ENCODE assay signal across 11 mouse cellular contexts in the genomic region with DNA sequence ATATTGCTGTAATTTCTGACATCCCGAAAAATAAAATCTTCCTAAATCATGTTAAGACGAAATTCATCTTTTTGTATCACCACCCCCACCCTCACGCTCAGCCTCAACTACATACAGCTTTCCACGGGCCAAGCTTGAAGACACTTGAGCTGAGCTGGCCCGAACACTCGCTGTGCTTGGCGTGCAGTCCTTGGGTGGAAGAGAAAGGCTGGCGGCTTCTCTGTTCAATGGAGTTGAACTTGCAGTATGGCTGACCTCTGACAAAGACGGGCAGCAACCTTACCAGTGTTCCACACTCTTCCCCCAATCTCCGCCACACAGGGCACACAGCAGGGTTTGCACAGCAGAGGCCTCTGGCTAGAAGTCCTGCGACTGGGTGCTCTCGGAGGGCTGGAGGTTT.
"Had no signal": no experiment of that assay in that cellular context is flagged by ENCODE, and none has a peak within 500 bp of the region (broad histone marks: within the 10 kb centered on the region; RNA-seq: fewer than 3 reads in every experiment).

No protein-coding gene starts in this region.

- ATAC-seq: intestine, postnatal 0 days; lung, postnatal 0 days; midbrain, embryonic 15.5 days had no signal

- H3K4me3 ChIP-seq: limb, embryonic 10.5 days; midbrain, embryonic 15.5 days; neural tube, embryonic 12.5 days had no signal

- H3K27ac ChIP-seq: limb, embryonic 10.5 days; liver, embryonic 14.5 days; midbrain, embryonic 15.5 days; neural tube, embryonic 12.5 days had no signal

- DNase-seq: kidney, adult 8-10 months; kidney, postnatal 10 days; lung, adult 2 months; lung, postnatal 36 days; right cerebral cortex, postnatal 14 days had no signal

- H3K4me1 ChIP-seq: midbrain, embryonic 15.5 days; neural tube, embryonic 12.5 days had no signal

- H3K4me2 ChIP-seq: midbrain, embryonic 15.5 days; neural tube, embryonic 12.5 days had no signal

- H3K9ac ChIP-seq: liver, embryonic 14.5 days; midbrain, embryonic 15.5 days; neural tube, embryonic 12.5 days had no signal

- H3K9me3 ChIP-seq: limb, embryonic 10.5 days; midbrain, embryonic 15.5 days; neural tube, embryonic 12.5 days had no signal

- H3K27me3 ChIP-seq: midbrain, embryonic 15.5 days; neural tube, embryonic 12.5 days had no signal
